Mouse (Mus musculus): ENCODE measurements around the gene Btbd16.

Gene Btbd16

DNA sequence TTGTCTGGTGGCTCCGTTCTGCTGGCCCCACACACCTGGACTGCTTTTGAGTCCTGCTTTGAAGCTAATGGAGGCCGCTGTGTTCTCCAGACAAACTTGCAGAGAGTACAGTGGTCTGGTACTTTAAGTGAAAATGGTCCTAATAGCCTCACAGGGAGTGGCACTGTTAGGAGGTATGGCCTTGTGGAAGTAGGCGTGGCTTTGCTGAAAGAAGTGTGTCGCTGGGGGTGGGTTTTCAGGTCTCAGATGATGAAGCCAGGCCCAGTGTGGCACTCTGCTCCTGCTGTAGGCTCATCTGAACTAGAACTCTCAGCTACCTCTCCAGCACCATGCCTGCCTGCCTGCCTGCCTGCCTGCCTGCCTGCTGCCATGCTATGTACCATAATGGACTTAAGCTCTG lies 5.7 kb upstream of the Btbd16 start:
- DNase-seq (ENCODE audit: low spot score): no peak

DNA sequence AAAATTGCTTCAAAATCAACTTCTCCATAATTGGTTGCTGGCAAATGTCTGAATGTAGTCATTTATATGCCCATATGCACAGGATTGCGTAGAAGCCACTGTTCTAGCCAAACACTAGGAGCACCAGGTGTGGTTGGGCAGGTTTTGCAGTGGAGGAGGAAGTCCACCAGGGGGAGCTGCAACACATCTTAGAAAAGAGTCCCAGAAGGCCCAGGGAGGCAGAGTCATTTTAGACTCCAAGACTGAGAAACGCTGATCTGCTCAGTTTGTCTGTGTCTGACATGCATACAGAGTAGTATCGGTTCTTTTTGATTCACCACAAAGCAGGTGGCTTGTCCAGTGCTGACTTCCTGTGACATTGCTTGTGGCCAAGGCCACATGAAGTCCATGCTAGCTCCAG lies 3.2 kb upstream of the Btbd16 start:
- DNase-seq (ENCODE audit: low spot score): peak; percentile 80

DNA sequence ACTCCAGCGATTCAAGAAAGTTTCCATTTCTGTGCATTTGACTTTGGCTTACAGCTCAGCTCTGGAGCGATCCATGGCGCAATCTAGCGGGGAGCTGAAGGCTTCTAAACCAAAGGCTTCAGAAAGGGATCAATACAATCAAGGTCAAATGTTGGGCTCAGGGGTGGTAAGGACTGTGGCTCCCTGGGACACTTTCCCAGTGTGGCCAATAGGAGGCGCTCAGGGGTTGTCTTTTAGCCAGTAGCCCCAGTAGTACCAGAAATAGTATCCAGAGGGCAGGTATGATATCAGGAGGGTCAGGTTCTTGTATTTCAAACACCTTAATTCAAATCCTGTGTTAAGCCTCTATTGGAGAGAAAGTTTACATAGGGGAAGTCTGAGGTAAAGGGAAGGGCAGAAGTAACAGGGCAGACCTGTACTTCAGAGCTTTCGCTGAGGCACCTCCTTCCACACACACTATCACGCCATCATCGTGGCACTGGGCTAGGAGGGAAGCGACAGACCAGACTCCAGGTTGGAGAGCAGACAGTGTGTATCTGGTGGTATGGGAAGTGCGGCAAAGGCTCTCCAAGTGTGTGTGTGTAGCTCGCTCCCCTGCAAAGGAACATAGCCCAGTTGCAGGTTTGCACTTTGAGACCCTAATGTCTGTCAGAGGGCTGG lies 568 bp upstream of the Btbd16 start:
- DNase-seq (ENCODE audit: low spot score): peak; percentile 50

DNA sequence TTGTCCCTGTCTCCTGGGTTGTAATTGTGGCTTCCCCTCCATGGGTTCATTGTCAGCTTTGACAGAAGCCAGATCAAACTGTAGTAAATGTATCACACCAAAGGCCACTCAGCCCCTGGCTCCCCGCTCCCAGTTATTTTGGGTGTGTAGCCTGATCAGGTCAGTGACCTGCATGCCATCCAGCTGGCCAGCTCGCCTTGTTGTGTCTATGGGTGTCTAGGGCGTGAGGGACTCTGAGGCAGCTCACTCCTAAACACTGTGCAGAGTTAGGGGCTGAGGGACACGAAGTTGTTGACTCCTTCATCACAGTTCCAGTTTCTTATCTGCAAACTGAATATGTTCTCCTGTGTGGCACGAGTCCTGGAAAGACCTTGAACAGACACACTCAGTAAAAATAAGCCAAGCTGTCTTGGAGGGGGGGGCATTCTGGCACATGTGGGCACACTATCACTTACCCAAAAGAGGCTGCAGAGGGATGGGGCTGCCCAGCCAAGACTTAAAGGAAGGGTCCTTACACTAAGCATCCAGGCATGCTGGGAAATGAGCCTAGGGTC lies 7.1 kb downstream of the Btbd16 start:
- DNase-seq (ENCODE audit: low spot score): no peak

DNA sequence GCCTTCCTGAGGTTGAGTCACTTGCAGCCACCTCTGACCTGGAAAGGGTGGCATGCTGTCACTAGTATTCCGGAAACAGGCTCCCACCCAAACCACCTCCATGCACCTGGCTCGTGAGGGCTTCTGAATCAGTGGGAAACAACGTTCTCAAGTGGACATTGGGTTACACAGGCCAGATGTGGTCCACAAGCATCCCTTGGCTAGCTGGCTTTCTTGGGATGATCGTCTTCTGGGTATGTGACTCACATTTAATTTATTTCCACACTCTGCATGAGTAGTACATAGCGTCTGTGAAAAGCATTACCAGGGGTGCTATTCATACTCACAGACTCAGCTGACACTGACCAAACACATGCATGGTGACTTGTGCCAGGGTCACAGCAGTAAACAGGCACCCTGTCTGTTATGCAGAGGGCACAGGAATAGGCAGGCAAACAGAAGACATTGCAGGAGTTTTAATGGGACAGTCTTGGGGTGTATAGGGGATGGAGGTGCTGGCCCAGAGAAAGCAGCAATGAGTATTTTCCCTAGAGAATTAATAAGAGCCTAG lies 8.7 kb downstream of the Btbd16 start:
- DNase-seq (ENCODE audit: low spot score): no peak

DNA sequence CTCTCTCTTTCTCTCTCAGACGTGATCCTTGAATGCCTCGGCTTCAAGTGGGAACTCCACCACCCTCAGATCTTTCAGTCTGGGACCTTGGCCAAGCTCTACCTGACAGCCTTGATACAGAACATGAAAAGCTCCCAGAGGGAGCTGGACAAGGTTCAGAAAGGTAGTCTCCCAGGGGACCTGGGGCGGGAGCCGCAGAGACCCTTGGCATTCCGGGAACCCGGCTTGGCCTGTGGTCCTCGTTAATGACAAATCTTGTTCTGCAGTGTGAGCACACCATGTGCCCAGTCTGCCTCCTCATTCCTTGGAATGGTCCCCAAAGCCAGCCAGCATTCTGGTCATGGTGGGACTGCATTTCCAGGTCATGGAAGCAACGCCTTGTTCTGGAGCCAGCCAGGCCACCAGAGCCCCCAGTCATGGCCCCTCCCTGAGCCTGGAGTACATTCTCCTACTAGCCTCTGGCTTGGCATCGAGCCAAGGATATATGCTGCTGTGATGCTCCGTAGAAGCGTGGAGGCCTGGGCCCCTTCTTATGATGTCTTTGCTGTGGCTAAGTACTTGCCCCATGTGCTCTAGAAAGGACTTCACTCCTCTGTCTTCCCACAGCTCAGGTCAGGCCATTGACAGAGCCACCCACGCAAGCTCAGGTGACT lies 12.2 kb downstream of the Btbd16 start:
- DNase-seq (ENCODE audit: low spot score): no peak

DNA sequence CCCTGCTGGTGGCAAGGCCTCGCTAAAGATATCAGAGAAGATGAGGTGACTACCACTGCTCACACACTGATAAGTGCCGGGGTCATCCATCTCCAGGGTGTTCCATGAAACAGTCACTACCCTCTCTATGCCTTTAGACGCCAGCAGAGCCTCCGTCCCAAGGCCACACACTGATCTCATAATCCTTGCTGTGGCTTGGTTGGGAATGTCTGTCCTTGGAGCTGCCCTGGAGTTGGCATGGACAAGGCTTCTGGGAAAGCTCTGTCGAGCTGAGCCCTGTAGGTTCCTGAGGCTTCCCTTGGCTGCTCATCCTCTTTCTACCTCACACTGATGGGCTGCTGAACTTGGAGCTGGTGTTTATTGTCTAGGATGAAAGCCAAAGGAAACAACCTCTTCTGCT lies 12.8 kb downstream of the Btbd16 start:
- DNase-seq (ENCODE audit: low spot score): no peak

DNA sequence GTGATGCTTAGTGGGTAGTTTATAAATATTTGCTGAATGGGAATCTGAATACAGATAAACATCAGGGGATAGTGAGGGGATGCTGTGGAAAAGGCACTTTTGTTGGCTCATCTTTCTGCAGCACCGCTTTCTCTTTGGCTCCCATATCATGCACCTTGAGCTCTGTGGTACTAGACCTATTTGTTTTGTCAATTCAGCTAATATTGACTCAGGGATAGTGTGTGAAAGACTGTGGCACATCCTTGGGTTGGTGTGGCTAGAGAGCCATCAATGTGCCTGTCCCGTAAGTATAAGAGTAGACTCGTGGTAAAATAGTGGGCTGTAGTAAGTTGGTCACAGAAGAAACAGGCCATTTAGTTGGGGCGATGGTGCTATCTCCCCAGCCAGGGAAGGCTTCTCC lies 13.7 kb downstream of the Btbd16 start:
- DNase-seq (ENCODE audit: low spot score): no peak

DNA sequence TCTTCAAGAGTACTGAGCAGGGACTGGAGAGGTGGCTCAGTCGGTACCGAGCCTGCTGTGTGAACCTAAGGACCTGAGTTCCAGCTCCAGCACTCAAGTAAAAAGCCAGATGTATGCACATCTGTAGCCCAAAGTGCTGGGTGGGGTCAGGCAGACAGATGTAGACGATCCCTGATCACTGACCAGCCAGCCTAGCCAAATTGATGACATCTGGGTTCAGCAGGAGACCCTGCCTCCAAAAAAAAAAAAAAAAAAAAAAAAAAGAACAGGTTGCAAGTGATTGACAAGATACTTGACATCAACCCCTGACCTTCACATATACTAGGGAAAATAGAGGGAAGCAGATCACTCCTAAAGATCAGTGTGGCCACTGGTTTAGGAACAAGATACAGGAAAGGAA lies 15.1 kb downstream of the Btbd16 start:
- DNase-seq (ENCODE audit: low spot score): no peak

DNA sequence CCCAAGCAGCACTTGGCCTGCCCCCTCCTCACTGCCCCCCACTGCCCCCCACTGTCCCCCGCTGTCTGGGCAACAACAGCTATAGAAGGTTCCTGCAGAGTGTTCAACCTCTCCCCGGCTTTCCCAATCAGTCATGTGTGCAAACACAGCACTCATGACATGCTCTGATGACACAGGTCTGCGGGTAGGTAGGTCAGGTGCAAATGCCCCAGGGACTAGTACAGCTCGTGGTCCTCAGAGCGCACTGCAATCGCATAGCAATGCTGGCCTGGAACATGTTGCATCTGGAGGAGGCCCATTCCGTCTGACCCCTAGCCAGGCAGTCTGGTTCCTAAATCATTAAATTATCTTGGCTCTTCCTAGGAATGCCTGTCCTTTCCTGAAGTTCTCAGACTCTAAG lies 15.6 kb downstream of the Btbd16 start:
- DNase-seq (ENCODE audit: low spot score): no peak

DNA sequence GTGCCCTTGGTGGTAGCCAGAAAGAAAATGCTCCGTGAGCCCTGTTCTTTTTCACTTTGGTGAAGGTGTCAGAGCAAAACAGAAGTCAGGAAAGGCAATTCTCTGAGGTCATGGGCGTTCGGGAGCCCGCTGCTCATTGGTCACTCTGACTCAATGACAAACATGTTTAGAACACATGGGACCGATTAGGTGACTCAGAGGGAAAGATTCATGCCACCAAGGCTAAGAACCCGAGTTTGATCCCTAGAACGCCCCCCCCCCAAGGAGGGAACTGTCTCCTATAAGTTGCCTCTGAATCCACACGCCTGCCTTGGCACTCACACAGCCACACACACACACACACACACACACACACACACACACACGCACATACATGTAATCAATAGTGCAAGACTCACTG lies 19.8 kb downstream of the Btbd16 start:
- no peak for DNase-seq (ENCODE audit: low spot score)

DNA sequence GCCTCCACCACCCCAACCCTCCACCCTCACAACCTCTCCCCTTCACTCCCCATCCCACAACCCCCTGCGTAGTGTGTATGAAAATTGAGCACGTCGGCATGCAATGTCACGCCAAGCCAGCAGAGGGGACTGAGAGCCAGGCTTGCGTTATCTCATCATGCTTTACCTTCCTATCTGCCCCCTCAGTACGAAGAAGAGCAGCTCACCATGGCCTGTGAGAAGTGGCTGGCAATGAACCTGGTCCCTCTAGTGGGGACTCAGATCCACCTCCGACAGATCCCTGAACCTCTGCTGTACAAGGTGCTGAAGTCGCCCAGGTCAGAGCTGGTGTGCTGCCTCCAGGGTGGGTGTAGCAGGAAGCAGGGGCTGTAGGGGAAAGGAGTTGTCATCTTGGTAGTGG lies 22.9 kb downstream of the Btbd16 start:
- DNase-seq (ENCODE audit: low spot score): no peak

DNA sequence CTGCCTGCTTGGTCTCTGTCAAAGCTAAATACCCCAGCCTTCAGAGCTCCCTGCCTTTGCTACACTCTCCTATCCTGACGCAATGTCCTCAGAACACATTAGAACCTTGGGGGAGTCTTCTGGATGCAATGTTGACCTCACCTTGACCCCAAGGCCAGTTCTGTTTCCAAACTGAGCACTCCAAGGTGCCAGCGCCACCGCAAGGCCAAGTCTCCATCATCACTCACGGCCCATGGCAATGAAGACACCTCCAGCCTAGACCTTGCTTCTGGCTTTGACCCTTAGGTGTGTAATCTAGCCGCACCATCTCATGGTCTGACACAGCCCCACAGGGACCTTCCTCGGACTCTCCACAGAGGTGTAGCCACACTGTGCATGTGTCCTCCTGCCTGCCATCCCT lies 23.7 kb downstream of the Btbd16 start:
- DNase-seq (ENCODE audit: low spot score): no peak

DNA sequence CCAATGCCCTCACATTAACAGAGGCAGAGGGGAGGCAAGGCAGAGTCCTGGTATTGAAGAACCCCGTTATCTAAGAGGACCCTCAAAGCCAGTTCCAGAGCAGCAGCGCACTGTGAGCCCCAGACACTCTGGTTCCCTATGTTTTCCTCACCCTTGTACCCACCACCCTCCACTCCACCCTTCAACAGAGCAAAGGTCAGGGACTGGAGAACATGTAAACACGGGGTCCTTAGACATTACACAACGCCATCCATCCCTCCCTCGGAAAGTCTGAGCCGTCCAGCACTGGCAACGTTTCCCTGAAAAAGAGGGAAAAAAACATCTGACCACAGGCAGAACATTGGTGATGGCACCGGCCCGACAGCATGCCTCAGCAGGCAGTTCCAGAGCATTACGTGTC lies 25.5 kb downstream of the Btbd16 start:
- DNase-seq (ENCODE audit: low spot score): no peak

DNA sequence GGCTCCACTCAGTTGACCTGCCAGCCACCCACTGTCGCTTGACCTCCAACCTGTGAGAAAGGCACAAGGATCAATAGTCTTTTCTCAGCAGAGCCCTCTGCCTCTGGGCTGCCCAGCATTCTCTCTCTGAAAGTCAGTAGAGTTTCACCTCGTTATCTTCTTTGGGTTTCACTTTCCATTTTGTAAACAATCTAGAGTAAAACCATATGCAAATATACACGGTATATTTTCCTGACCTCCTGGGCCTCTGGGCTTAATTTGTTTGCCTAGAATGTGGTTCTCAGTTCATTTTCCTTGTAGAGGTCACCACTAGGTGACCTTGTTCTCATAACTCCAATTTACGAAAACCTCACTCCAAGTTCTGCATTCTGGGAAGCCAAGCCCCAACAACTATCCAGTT lies 26.8 kb downstream of the Btbd16 start:
- no peak for DNase-seq (ENCODE audit: low spot score)

DNA sequence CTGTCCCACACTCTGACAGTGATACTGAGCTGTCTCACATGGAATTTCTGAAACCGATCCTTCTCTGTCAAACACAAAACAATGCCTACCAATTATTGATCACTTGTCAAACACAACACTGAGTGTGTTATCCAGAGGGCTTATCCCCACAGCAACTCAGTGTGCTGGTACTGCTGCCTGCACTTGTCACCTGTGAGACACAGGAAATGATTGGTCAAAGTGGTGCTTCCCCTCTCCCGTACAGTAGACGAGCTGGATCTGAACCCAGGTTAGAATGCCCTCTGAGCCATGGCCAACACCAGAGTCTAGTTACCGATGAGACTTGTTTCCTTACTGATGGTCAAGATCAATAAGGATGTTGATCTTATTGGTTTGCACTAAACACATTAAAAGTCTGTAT lies 27.9 kb downstream of the Btbd16 start:
- no peak for DNase-seq (ENCODE audit: low spot score)

DNA sequence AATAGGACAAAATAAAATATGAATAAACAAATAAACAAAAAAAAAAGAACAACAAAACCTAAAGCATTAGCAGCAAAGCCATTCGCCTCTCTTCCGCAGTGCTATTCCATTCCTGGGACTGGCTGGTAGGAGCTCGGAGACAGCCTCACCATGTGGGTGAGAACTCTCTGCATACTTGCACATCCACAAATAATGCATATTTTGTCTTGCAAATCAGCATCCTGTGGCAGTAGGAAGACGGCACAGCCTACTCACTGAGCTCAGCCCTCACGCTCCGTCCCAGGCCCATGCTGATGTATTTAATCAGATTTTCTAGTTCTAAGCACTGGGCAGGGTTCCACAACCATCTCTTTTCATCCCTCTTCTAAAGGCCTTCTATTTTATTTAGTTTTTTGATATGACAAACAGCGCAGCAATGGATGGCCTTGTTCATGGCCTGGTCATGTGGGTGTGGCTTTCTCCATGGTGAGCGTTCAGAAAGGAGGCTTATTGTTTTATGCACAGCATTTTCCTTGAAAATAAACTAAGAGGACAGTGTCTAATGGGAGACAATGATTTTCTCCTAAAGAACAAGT lies 29.5 kb downstream of the Btbd16 start:
- no peak for DNase-seq (ENCODE audit: low spot score)

DNA sequence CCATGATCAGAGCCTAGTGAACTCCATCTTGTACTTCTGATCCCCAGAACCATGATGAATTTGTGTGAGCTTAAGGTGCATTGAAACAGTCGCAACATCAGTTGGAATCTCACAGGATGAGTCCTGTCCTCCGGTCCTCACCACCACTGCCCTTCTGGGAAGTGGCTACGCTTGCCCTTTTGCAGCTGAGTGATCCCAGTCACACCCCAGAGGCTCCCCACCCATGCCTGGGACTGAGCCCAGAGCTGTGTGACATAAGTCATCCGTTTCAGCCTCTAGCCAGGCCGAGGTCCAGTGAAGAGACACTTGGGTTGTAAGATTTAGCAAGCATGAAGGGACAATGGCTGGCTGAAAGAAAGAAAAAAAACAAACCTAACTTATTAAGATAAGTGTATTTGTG lies 31.1 kb downstream of the Btbd16 start:
- no peak for DNase-seq (ENCODE audit: low spot score)

DNA sequence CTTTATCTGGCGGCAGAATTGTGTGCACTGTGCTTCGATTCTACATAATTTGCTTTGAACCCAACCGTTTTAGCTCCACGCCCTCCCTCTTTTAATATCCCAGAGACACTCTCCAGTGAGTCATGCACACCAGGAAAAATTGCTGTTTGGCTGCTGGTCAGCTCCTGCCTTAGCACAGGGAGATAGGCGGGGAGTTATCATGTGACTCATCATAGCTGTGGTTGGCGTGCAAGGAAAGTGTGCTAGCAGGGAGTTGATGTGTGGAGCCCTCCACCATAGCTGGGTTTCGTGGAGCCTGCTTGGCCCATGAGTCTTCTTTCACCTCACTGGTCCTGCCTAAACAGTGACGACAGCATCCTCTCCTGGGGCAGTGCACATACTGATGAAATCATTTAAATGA lies 33.9 kb downstream of the Btbd16 start:
- peak; percentile 55 for DNase-seq (ENCODE audit: low spot score)

DNA sequence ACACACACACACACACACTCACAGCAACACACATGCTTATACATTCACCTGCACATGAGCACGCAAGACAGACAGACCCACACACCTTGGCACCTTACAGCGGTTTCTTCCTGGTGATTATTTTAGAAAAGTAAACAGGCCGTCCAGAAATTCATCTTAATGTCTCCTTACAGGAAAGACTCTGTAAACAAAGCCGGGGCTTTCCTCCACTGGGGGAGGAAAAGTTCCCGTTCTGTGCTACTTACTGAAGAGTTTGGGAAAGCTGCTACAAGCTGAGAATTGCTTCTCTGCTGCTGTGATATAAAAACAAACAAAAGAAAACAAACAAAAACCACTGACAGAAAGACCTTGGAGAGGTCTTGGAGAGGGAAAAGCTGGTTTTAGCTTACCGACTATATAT lies 34.8 kb downstream of the Btbd16 start:
- DNase-seq (ENCODE audit: low spot score): no peak

DNA sequence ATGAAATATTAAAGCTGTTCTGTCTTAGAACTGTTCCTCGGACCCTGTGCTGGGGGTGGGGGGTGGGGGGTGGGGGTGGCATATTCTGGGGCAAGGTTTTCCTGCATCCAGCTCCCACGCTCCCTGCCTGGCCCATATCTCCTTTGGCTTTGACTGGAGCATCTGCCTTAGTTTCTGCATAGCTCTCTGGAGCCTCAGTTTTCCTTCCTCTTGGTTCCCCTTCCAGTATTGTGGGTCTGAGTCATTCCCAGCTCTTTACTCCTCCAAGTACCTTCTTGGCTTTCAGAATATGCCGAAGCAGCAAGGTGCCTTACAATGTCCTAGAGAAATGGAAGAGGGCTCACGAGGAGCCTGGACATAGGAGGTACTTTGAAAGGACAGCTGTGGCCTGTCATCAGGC lies 36.4 kb downstream of the Btbd16 start:
- DNase-seq (ENCODE audit: low spot score): no peak

DNA sequence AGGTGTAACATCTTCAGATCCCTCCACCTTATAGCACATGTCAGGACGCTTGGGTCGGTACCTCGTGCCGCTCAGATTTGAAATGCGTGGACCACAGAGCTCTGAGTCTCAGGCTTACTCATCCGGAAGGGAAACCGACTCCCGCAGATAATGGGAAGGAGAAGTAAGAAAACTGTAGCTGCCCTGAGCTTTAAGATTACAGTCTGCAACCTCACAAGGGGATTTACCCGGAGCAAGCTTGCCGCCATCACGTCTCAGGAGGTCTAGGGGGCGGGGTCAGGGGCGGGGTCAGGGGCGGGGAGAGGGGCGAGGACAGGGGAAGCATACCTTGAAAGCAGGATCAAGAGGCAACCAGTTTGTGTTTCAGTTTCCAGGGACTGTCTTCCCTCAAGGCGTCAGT lies 38.5 kb downstream of the Btbd16 start:
- DNase-seq (ENCODE audit: low spot score): no peak

DNA sequence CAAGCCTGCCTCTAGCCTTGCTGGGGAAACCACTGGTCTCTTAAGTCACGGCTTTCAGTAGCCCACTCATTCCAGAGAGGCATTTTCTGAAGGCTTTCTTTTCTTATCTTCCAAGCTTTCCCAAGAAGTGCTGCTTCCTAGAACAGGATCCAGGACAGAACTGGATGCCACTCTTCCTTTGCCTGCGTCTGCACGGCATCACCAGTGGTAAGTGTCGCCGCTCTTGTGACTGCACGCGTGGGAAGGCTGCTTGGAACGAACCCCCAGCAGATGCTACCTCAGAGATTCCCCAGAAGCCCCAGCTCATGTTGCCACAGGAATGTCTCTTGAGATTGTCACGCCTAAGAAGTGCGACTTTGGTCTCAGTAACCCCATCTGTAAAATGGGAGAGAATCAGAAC lies 41.7 kb downstream of the Btbd16 start:
- DNase-seq (ENCODE audit: low spot score): no peak

All from lung, postnatal 25 days (tissue).